9 mouse cellular contexts compared by ENCODE assay signal in genomic region chr1:130716513-130717290, GRCm38 (mm10). TPM values are rescaled to one million over a fixed set of nuclear protein-coding genes. Genes with fewer than 3 reads are reported as not detected.
A peak's percentile ranks its signal among the peaks of the same experiment; 100 is the strongest.
DNase-seq lines count a peak whose midpoint lies in the region; ATAC-seq lines count a peak whose summit lies in the region.
"Had no signal": no experiment of that assay in that cellular context is flagged by ENCODE, and none has a peak within 500 bp of the region (broad histone marks: within the 10 kb centered on the region; RNA-seq: fewer than 3 reads in every experiment).

No protein-coding gene starts in this region.

- H3K4me1 ChIP-seq in kidney, embryonic 14.5 days (ENCODE audit: control insufficient read depth, insufficient read depth, low read length), result peaks cover 4% of the 10 kb centered on the region; the same call in 1 of the 2 replicates
- peaks cover 30% of the 10 kb centered on the region for H3K4me1 ChIP-seq in forebrain, embryonic 10.5 days
- peaks cover 3% of the 10 kb centered on the region for H3K4me1 ChIP-seq in intestine, embryonic 14.5 days (replicated peaks; ENCODE audit: control insufficient read depth, insufficient read depth, low read length)
- peaks cover 8% of the 10 kb centered on the region for H3K4me1 ChIP-seq in limb, embryonic 12.5 days (replicated peaks)
- peaks cover 19% of the 10 kb centered on the region for H3K4me1 ChIP-seq in midbrain, embryonic 14.5 days (ENCODE audit: control insufficient read depth, insufficient read depth, low read length)

- no peak; the same call in none of the 2 replicates for ATAC-seq in kidney, embryonic 14.5 days (ENCODE audit: low FRiP score, low TSS enrichment)
- ATAC-seq in intestine, embryonic 14.5 days (replicated peaks; ENCODE audit: low FRiP score, low TSS enrichment, low read depth), result peak; percentile 3; the same call in 1 of the 2 replicates
- 0 out of 2 replicates have a peak, but pooled peaks have one; percentile 3 for ATAC-seq in limb, embryonic 12.5 days (ENCODE audit: insufficient number of reproducible peaks, insufficient read depth, low FRiP score, low TSS enrichment, low read depth)
- peak; percentile 2 for ATAC-seq in midbrain, embryonic 14.5 days (ENCODE audit: low FRiP score, low TSS enrichment)

- H3K9ac ChIP-seq in kidney, embryonic 14.5 days (ENCODE audit: low read depth, low read length), result peak overlapping the region; percentile 68
- peak overlapping the region; percentile 93 for H3K9ac ChIP-seq in intestine, embryonic 14.5 days (ENCODE audit: low read length)
- peak overlapping the region; percentile 90 for H3K9ac ChIP-seq in limb, embryonic 12.5 days (replicated peaks)
- H3K9ac ChIP-seq in midbrain, embryonic 14.5 days (replicated peaks; ENCODE audit: low read length), result peak overlapping the region; percentile 99

- DNase-seq in kidney, adult 18-20 months, result no peak
- DNase-seq in adrenal gland, adult 8-10 months, result peak; percentile 57
- peak; percentile 35 for DNase-seq in forebrain, embryonic 10.5 days (ENCODE audit: extremely low spot score, low spot score)
- peak; percentile 73 for DNase-seq in intestine, embryonic 14.5 days (ENCODE audit: low spot score)
- DNase-seq in midbrain, embryonic 14.5 days, result peak; percentile 71
- DNase-seq in thymus, postnatal 0 days (ENCODE audit: low spot score), result peak; percentile 29

- H3K4me3 ChIP-seq in kidney, embryonic 14.5 days (ENCODE audit: low read length), result peak overlapping the region; percentile 54
- peak overlapping the region; percentile 79 for H3K4me3 ChIP-seq in forebrain, embryonic 10.5 days
- H3K4me3 ChIP-seq in intestine, embryonic 14.5 days (ENCODE audit: low read depth, low read length), result peak overlapping the region; percentile 77
- H3K4me3 ChIP-seq in limb, embryonic 12.5 days (replicated peaks), result peak overlapping the region; percentile 89
- peak overlapping the region; percentile 91 for H3K4me3 ChIP-seq in midbrain, embryonic 14.5 days (replicated peaks; ENCODE audit: low read depth, low read length)

- peaks cover 5% of the 10 kb centered on the region; the same call in 1 of the 2 replicates for H3K36me3 ChIP-seq in kidney, embryonic 14.5 days (ENCODE audit: control insufficient read depth, insufficient read depth, low read length)
- peaks cover 20% of the 10 kb centered on the region for H3K36me3 ChIP-seq in forebrain, embryonic 10.5 days (replicated peaks)
- H3K36me3 ChIP-seq in intestine, embryonic 14.5 days (ENCODE audit: control insufficient read depth, insufficient read depth, low read length), result peaks cover 8% of the 10 kb centered on the region; the same call in 1 of the 2 replicates
- H3K36me3 ChIP-seq in limb, embryonic 12.5 days, result peaks cover 9% of the 10 kb centered on the region
- no peaks in the 10 kb centered on the region for H3K36me3 ChIP-seq in midbrain, embryonic 14.5 days (ENCODE audit: control insufficient read depth, insufficient read depth, low read length)

- WGBS in kidney, embryonic 14.5 days, result under 1% methylated on average over 42 of the region's 42 CpGs
- WGBS in forebrain, embryonic 10.5 days, result under 1% methylated on average over 42 of the region's 42 CpGs
- WGBS in intestine, embryonic 14.5 days, result under 1% methylated on average over 42 of the region's 42 CpGs
- under 1% methylated on average over 42 of the region's 42 CpGs for WGBS in limb, embryonic 12.5 days
- WGBS in midbrain, embryonic 14.5 days, result under 1% methylated on average over 42 of the region's 42 CpGs

- H3K27ac ChIP-seq in kidney, embryonic 14.5 days (ENCODE audit: low read depth, low read length), result peak overlapping the region; percentile 48
- H3K27ac ChIP-seq in forebrain, embryonic 10.5 days, result peak overlapping the region; percentile 92
- H3K27ac ChIP-seq in intestine, embryonic 14.5 days (ENCODE audit: low read depth), result peak overlapping the region; percentile 39
- peak overlapping the region; percentile 73; the same call in 1 of the 2 replicates for H3K27ac ChIP-seq in limb, embryonic 12.5 days
- peak overlapping the region; percentile 89 for H3K27ac ChIP-seq in midbrain, embryonic 14.5 days (replicated peaks; ENCODE audit: low read depth, low read length)

- H3K4me2 ChIP-seq in kidney, embryonic 14.5 days (replicated peaks; ENCODE audit: low read depth, low read length), result peak overlapping the region; percentile 96
- H3K4me2 ChIP-seq in intestine, embryonic 14.5 days (ENCODE audit: low read length), result peak overlapping the region; percentile 72
- peak overlapping the region; percentile 91 for H3K4me2 ChIP-seq in limb, embryonic 12.5 days
- H3K4me2 ChIP-seq in midbrain, embryonic 14.5 days (ENCODE audit: low read length), result peak overlapping the region; percentile 78

- no peaks in the 10 kb centered on the region for H3K9me3 ChIP-seq in kidney, embryonic 14.5 days (ENCODE audit: control insufficient read depth, low read length)
- H3K9me3 ChIP-seq in forebrain, embryonic 10.5 days, result no peaks in the 10 kb centered on the region
- H3K9me3 ChIP-seq in intestine, embryonic 14.5 days (ENCODE audit: control insufficient read depth, low read length), result no peaks in the 10 kb centered on the region
- no peaks in the 10 kb centered on the region for H3K9me3 ChIP-seq in limb, embryonic 12.5 days
- H3K9me3 ChIP-seq in midbrain, embryonic 14.5 days (ENCODE audit: control insufficient read depth, low read length), result no peaks in the 10 kb centered on the region

- no peaks in the 10 kb centered on the region for H3K27me3 ChIP-seq in kidney, embryonic 14.5 days (ENCODE audit: control insufficient read depth, insufficient read depth, low read length)
- H3K27me3 ChIP-seq in forebrain, embryonic 10.5 days (ENCODE audit: poor library complexity, severe bottlenecking), result peaks cover 19% of the 10 kb centered on the region
- no peaks in the 10 kb centered on the region for H3K27me3 ChIP-seq in intestine, embryonic 14.5 days (replicated peaks; ENCODE audit: control insufficient read depth, insufficient read depth, low read length)
- H3K27me3 ChIP-seq in limb, embryonic 12.5 days, result peaks cover 10% of the 10 kb centered on the region; the same call in 1 of the 2 replicates
- H3K27me3 ChIP-seq in midbrain, embryonic 14.5 days (ENCODE audit: control insufficient read depth, insufficient read depth, low read length), result no peaks in the 10 kb centered on the region

RNA-seq across cellular contexts. Expression of gene Yod1, which starts 0.4 kb away (rescaled TPM):
- polyA plus RNA-seq in kidney, embryonic 14.5 days (2014; fragmentation: Nextera tagmentation; extraction: Ambion mirVana), result 8.6 and 11.6 TPM in 2 replicates
- total RNA-seq in adrenal gland, adult 8-10 months (2022), result 10 to 100 TPM in 2 of 4 experiments, 1 to 10 TPM in 2; 7.8 to 16.6 (median 11.6) TPM
- 10.6 and 11.5 TPM in 2 replicates for polyA plus RNA-seq in forebrain, embryonic 10.5 days (2016; fragmentation: Nextera tagmentation; extraction: Ambion mirVana)
- 7.5 and 8.1 TPM in 2 replicates for polyA plus RNA-seq in intestine, embryonic 14.5 days (2014; fragmentation: Nextera tagmentation; extraction: Ambion mirVana)
- 10.2 and 12.1 TPM in 2 replicates for polyA plus RNA-seq in limb, embryonic 12.5 days (2016; fragmentation: Nextera tagmentation; extraction: Ambion mirVana)
- 14.7 and 15.4 TPM in 2 replicates for polyA plus RNA-seq in midbrain, embryonic 14.5 days (2014; fragmentation: Nextera tagmentation; extraction: Ambion mirVana)
- 14.8 and 17.2 TPM in 2 replicates for polyA plus RNA-seq in thymus, postnatal 0 days (2015; fragmentation: Nextera tagmentation; extraction: Ambion mirVana)

RNA-seq across cellular contexts. Expression of gene Gm29427, which starts 1.1 kb away (rescaled TPM):
- polyA plus RNA-seq in kidney, embryonic 14.5 days (2014; fragmentation: Nextera tagmentation; extraction: Ambion mirVana), result not detected in 2 replicates
- under 1 TPM in 2 of 4 experiments, not detected in 2; 0.31 to 0.35 TPM for total RNA-seq in adrenal gland, adult 8-10 months (2022)
- not detected in 2 replicates for polyA plus RNA-seq in forebrain, embryonic 10.5 days (2016; fragmentation: Nextera tagmentation; extraction: Ambion mirVana)
- 0.23 TPM in 1 of 2 replicates, not detected in the other for polyA plus RNA-seq in intestine, embryonic 14.5 days (2014; fragmentation: Nextera tagmentation; extraction: Ambion mirVana)
- polyA plus RNA-seq in limb, embryonic 12.5 days (2016; fragmentation: Nextera tagmentation; extraction: Ambion mirVana), result not detected in 2 replicates
- not detected in 2 replicates for polyA plus RNA-seq in midbrain, embryonic 14.5 days (2014; fragmentation: Nextera tagmentation; extraction: Ambion mirVana)
- not detected in 2 replicates for polyA plus RNA-seq in thymus, postnatal 0 days (2015; fragmentation: Nextera tagmentation; extraction: Ambion mirVana)
- total RNA-seq: common myeloid progenitor, adult 5-6 weeks had no signal

RNA-seq across cellular contexts. Expression of gene Pfkfb2, which starts 12.4 kb away (rescaled TPM):
- polyA plus RNA-seq in kidney, embryonic 14.5 days (2014; fragmentation: Nextera tagmentation; extraction: Ambion mirVana), result 5.0 and 8.2 TPM in 2 replicates
- total RNA-seq in adrenal gland, adult 8-10 months (2022), result 100 to 1,000 TPM in 1 of 4 experiments, 10 to 100 TPM in 3; 29.4 to 107 (median 61.6) TPM
- polyA plus RNA-seq in forebrain, embryonic 10.5 days (2016; fragmentation: Nextera tagmentation; extraction: Ambion mirVana), result 4.5 and 5.7 TPM in 2 replicates
- polyA plus RNA-seq in intestine, embryonic 14.5 days (2014; fragmentation: Nextera tagmentation; extraction: Ambion mirVana), result 9.4 and 9.8 TPM in 2 replicates
- polyA plus RNA-seq in limb, embryonic 12.5 days (2016; fragmentation: Nextera tagmentation; extraction: Ambion mirVana), result 6.8 and 8.9 TPM in 2 replicates
- 21.9 and 24.8 TPM in 2 replicates for polyA plus RNA-seq in midbrain, embryonic 14.5 days (2014; fragmentation: Nextera tagmentation; extraction: Ambion mirVana)
- 3.6 and 3.8 TPM in 2 replicates for polyA plus RNA-seq in thymus, postnatal 0 days (2015; fragmentation: Nextera tagmentation; extraction: Ambion mirVana)

RNA-seq across cellular contexts. Expression of gene AA986860, which starts 15.1 kb away (rescaled TPM):
- polyA plus RNA-seq in kidney, embryonic 14.5 days (2014; fragmentation: Nextera tagmentation; extraction: Ambion mirVana), result 8.9 and 9.4 TPM in 2 replicates
- total RNA-seq in adrenal gland, adult 8-10 months (2022), result 10 to 100 TPM in 2 of 4 experiments, 1 to 10 TPM in 2; 3.7 to 16.2 (median 8.1) TPM
- polyA plus RNA-seq in forebrain, embryonic 10.5 days (2016; fragmentation: Nextera tagmentation; extraction: Ambion mirVana), result 0.42 and 0.64 TPM in 2 replicates
- 55.7 and 61.4 TPM in 2 replicates for polyA plus RNA-seq in intestine, embryonic 14.5 days (2014; fragmentation: Nextera tagmentation; extraction: Ambion mirVana)
- 0.54 and 1.1 TPM in 2 replicates for polyA plus RNA-seq in limb, embryonic 12.5 days (2016; fragmentation: Nextera tagmentation; extraction: Ambion mirVana)
- polyA plus RNA-seq in midbrain, embryonic 14.5 days (2014; fragmentation: Nextera tagmentation; extraction: Ambion mirVana), result 0.18 and 0.28 TPM in 2 replicates
- polyA plus RNA-seq in thymus, postnatal 0 days (2015; fragmentation: Nextera tagmentation; extraction: Ambion mirVana), result 0.75 and 1.1 TPM in 2 replicates

RNA-seq across cellular contexts. Expression of gene C4bp, which starts 55.3 kb away (rescaled TPM):
- 0.53 and 1.0 TPM in 2 replicates for polyA plus RNA-seq in kidney, embryonic 14.5 days (2014; fragmentation: Nextera tagmentation; extraction: Ambion mirVana)
- under 1 TPM in 1 of 4 experiments, not detected in 3; 0.32 TPM for total RNA-seq in adrenal gland, adult 8-10 months (2022)
- not detected in 2 replicates for polyA plus RNA-seq in forebrain, embryonic 10.5 days (2016; fragmentation: Nextera tagmentation; extraction: Ambion mirVana)
- 2.2 and 3.5 TPM in 2 replicates for polyA plus RNA-seq in intestine, embryonic 14.5 days (2014; fragmentation: Nextera tagmentation; extraction: Ambion mirVana)
- not detected in 2 replicates for polyA plus RNA-seq in limb, embryonic 12.5 days (2016; fragmentation: Nextera tagmentation; extraction: Ambion mirVana)
- 0.16 TPM in 1 of 2 replicates, not detected in the other for polyA plus RNA-seq in midbrain, embryonic 14.5 days (2014; fragmentation: Nextera tagmentation; extraction: Ambion mirVana)
- polyA plus RNA-seq in thymus, postnatal 0 days (2015; fragmentation: Nextera tagmentation; extraction: Ambion mirVana), result 0.34 TPM in 1 of 2 replicates, not detected in the other
- total RNA-seq: common myeloid progenitor, adult 5-6 weeks had no signal

Comparison
In these comparisons a context has a peak if more than half of its experiments do, and no peak if none do; other contexts are left out.
1. H3K27ac ChIP-seq: peak in every context shown above with its lines; median percentile 92 in forebrain, embryonic 10.5 days; 89 in midbrain, embryonic 14.5 days; 73 in limb, embryonic 12.5 days; 48 in kidney, embryonic 14.5 days; 39 in intestine, embryonic 14.5 days.